Mouse (Mus musculus) G1E-ER4 (cell line): Measurements from ENCODE around the gene Rufy1. TPM values are rescaled to one million over a fixed set of nuclear protein-coding genes. Genes with fewer than 3 reads are reported as not detected.

ENCODE experiments used
- GATA1 ChIP-seq: IDR thresholded peaks from one replicate; pipeline ENCODE4 v1.8.0; 2012; ENCODE audit warnings: low read length, inconsistent platforms
- polyA plus RNA-seq: library from polyadenylated mRNA; stranded (reverse); fragments of >175 nt; gene quantifications from 2 replicates; pipeline ENCODE4 v1.2.3, GENCODE M21; 2012

Gene Rufy1
- polyA plus RNA-seq, 1 experiment = 8.7 TPM

GRCm38 (mm10) chr11:50346256-50347032 is 84.5 kb downstream of the Rufy1 start:
- TF ChIP-seq GATA1 = no peak

GRCm38 (mm10) chr11:50345486-50345885 is 85.4 kb downstream of the Rufy1 start:
- TF ChIP-seq GATA1 = no peak

Other genes starting within 250 kb of the Rufy1 start
- 93.1 and 96.2 TPM in 2 replicates for gene Sqstm1, start 220.3 kb downstream of the Rufy1 start, polyA plus RNA-seq
- 123 and 151 TPM in 2 replicates for gene Mgat4b, start 220.2 kb downstream of the Rufy1 start, polyA plus RNA-seq
- 0.11 and 0.18 TPM in 2 replicates for gene Ltc4s, start 192.5 kb downstream of the Rufy1 start, polyA plus RNA-seq
- 11.7 and 12.4 TPM in 2 replicates for gene Maml1, start 138.8 kb downstream of the Rufy1 start, polyA plus RNA-seq
- 35.7 and 47.7 TPM in 2 replicates for gene Canx, start 105.5 kb downstream of the Rufy1 start, polyA plus RNA-seq
- not detected in 2 replicates for gene Cby3, start 76.7 kb downstream of the Rufy1 start, polyA plus RNA-seq
- gene Hnrnph1, start 54.1 kb downstream of the Rufy1 start, polyA plus RNA-seq = 187 and 273 TPM in 2 replicates
- not detected in 2 replicates for gene Adamts2, start 171.0 kb upstream of the Rufy1 start, polyA plus RNA-seq